Mouse (Mus musculus): Measurements from ENCODE around the gene Kcnmb4. TPM values are rescaled to one million over a fixed set of nuclear protein-coding genes. Genes with fewer than 3 reads are reported as not detected.

Kcnmb4 gene
- polyA plus RNA-seq, 1 experiment from 2014 or later = 6.2 TPM

DNA sequence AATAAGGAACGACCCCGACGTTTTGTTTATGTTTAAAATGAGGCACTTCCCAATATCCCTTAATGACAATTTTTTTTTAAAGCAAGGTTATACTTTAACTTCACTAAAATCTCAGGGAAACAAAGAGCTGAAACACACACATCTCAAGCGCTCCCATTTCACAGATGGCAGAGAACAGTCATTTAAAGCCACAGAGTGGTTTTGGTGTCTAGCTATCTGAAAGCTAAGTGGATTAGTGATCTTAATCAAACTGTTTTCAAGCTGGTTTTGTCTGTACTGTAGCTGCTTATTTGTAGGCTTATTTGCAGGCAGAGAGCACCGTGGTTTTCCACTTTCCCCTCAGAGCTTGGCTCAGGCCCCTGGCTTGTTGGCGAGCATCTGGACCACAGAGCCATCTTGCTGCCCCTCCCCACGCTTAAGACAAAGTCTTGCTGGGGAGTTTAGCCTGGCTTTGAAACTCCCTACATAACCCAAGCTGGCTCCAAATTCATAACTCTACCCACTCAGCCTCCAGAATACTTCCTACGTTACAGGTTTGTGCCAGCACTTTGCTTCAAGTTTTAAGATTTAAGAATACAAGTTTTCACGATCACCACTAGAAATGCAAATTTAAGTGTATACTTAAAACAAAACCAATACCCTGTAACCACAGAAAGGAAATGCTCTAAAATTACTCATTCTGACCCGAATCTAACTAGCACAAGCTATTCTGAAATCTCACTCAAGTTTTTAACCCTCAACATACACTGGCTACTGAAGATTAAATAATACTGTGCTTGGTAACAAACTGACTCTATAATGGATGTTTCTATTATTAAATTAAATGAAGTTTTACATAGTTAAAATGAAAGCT, 13.4 kb upstream of the Kcnmb4 start:
- ATAC-seq (replicated peaks; ENCODE audit: insufficient number of reproducible peaks, low FRiP score, low TSS enrichment) = no peak
- Histone ChIP-seq H3K4me2 (no peak overlapping the region), H3K27me3 (ENCODE audit: control insufficient read depth, insufficient read depth, low read length) (no peaks in the 10 kb centered on the region), H3K4me1 (ENCODE audit: control insufficient read depth, insufficient read depth, low read length) (no peaks in the 10 kb centered on the region), H3K9me3 (replicated peaks; ENCODE audit: control insufficient read depth, low read length) (no peaks in the 10 kb centered on the region), H3K27ac (ENCODE audit: low read depth, low read length) (no peak overlapping the region), H3K36me3 (ENCODE audit: control insufficient read depth, insufficient read depth, low read length) (peaks cover 10% of the 10 kb centered on the region; the same call in 1 of the 2 replicates), H3K9ac (ENCODE audit: low read depth, low read length) (no peak overlapping the region), H3K4me3 (ENCODE audit: low read depth, low read length) (no peak overlapping the region)
- 88% methylated on average over 10 of the region's 10 CpGs for WGBS (ENCODE audit: insufficient replicate concordance)

DNA sequence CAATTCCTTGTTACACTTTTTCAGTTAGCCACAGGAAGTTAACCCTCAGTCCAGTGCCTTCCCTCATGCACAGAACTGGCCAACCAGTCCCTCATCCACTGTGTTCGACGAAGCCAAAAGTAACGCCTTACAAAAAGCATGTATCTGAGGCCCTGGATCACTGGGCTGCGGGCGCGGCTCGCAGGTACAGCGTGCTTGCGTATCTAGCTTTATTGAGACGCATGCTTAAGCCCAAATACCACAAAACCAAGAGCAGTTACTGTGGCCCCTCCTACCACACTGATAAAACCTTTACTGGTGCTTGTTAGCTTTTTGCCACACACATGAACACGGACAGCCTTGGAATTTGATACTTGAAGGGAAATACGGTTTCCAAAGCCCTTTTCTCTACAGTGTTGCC, 8.2 kb upstream of the Kcnmb4 start:
- Histone ChIP-seq H3K27ac (ENCODE audit: low read depth, low read length) (no peak overlapping the region), H3K4me2 (no peak overlapping the region), H3K4me1 (ENCODE audit: control insufficient read depth, insufficient read depth, low read length) (no peaks in the 10 kb centered on the region), H3K27me3 (ENCODE audit: control insufficient read depth, insufficient read depth, low read length) (no peaks in the 10 kb centered on the region), H3K4me3 (ENCODE audit: low read depth, low read length) (no peak overlapping the region), H3K9me3 (replicated peaks; ENCODE audit: control insufficient read depth, low read length) (no peaks in the 10 kb centered on the region), H3K36me3 (ENCODE audit: control insufficient read depth, insufficient read depth, low read length) (peaks cover 10% of the 10 kb centered on the region; the same call in 1 of the 2 replicates), H3K9ac (ENCODE audit: low read depth, low read length) (no peak overlapping the region)
- ATAC-seq (replicated peaks; ENCODE audit: insufficient number of reproducible peaks, low FRiP score, low TSS enrichment) = no peak
- 85% methylated on average over 12 of the region's 12 CpGs for WGBS (ENCODE audit: insufficient replicate concordance)

DNA sequence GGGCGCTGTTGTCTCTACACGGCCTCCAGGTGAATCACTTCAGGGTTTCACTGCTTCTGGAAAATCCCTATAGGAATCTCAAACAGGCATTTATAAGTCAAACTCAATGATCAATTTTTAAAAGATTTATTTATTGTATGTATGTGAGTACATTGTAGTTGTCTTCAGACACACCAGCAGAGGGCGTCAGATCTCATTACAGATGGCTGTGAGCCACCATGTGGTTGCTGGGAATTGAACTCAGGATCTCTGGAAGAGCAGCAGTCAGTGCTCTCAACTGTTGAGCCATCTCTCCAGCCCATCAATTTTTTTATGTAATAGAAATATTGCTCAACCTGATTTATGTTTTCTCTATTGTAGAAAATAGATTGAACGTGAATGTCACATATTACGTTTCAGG, 7.3 kb upstream of the Kcnmb4 start:
- H3K4me1 ChIP-seq (ENCODE audit: control insufficient read depth, insufficient read depth, low read length) = no peaks in the 10 kb centered on the region
- H3K4me2 ChIP-seq = no peak overlapping the region
- peaks cover 6% of the 10 kb centered on the region; the same call in 1 of the 2 replicates for H3K36me3 ChIP-seq (ENCODE audit: control insufficient read depth, insufficient read depth, low read length)
- H3K4me3 ChIP-seq (ENCODE audit: low read depth, low read length) = no peak overlapping the region
- no peak for ATAC-seq (replicated peaks; ENCODE audit: insufficient number of reproducible peaks, low FRiP score, low TSS enrichment)
- H3K9ac ChIP-seq (ENCODE audit: low read depth, low read length) = no peak overlapping the region
- H3K9me3 ChIP-seq (replicated peaks; ENCODE audit: control insufficient read depth, low read length) = no peaks in the 10 kb centered on the region
- H3K27ac ChIP-seq (ENCODE audit: low read depth, low read length) = no peak overlapping the region
- WGBS (ENCODE audit: insufficient replicate concordance) = 89% methylated on average over 5 of the region's 5 CpGs
- H3K27me3 ChIP-seq (ENCODE audit: control insufficient read depth, insufficient read depth, low read length) = no peaks in the 10 kb centered on the region

DNA sequence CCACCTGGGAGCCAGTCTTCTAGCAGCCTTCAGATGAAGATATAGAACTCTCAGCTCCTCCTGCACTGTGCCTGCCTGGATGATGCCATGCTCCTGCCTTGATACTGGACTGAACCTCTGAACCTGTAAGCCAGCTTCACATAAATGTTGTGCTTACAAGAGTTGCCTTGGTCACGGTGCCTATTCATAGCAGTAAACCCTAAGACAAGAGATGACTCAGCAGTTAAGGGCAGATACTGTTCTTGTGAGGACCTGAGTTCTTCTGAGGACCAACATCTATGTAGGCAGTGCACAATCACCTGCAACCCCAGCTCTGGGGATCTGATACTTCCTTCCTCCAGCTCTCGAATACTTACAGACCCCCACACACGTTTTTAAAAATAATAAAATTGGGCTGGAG, 2.9 kb upstream of the Kcnmb4 start:
- H3K4me1 ChIP-seq (ENCODE audit: control insufficient read depth, insufficient read depth, low read length) = peaks cover 7% of the 10 kb centered on the region; the same call in 1 of the 2 replicates

DNA sequence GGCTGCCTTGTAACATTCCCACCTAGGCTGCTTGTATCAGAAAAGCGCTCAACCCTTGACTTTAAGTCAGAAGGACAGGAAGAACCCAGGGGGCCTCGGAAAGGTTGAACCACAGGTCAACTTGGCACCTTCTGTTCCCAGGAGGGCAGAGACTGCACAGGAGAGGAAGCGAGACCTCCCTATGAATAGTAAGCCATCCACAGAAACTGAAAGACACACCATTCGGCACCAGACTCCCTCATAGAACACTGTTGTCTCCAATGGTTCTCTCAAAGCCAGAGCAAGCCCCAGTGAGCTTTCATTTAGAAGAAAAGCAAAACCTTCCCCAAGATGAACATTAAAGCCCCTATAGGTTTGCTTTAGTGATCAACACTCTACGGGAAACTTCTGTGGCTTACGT, 2.0 kb upstream of the Kcnmb4 start:
- Histone ChIP-seq H3K4me1 (ENCODE audit: control insufficient read depth, insufficient read depth, low read length) (peaks cover 7% of the 10 kb centered on the region; the same call in 1 of the 2 replicates), H3K36me3 (ENCODE audit: control insufficient read depth, insufficient read depth, low read length) (no peaks in the 10 kb centered on the region), H3K4me3 (ENCODE audit: low read depth, low read length) (no peak overlapping the region), H3K27me3 (ENCODE audit: control insufficient read depth, insufficient read depth, low read length) (0 out of 2 replicates have a peak, but pooled peaks cover 2% of the 10 kb centered on the region), H3K9ac (ENCODE audit: low read depth, low read length) (no peak overlapping the region), H3K27ac (ENCODE audit: low read depth, low read length) (no peak overlapping the region), H3K9me3 (replicated peaks; ENCODE audit: control insufficient read depth, low read length) (no peaks in the 10 kb centered on the region), H3K4me2 (no peak overlapping the region)
- WGBS (ENCODE audit: insufficient replicate concordance) = 61% methylated on average over 6 of the region's 6 CpGs
- ATAC-seq (replicated peaks; ENCODE audit: insufficient number of reproducible peaks, low FRiP score, low TSS enrichment) = no peak

More for the DNA sequence above, 2.9 kb upstream of the Kcnmb4 start:
- Histone ChIP-seq H3K4me2 (no peak overlapping the region), H3K27ac (ENCODE audit: low read depth, low read length) (no peak overlapping the region), H3K9me3 (replicated peaks; ENCODE audit: control insufficient read depth, low read length) (no peaks in the 10 kb centered on the region), H3K27me3 (ENCODE audit: control insufficient read depth, insufficient read depth, low read length) (0 out of 2 replicates have a peak, but pooled peaks cover 2% of the 10 kb centered on the region), H3K36me3 (ENCODE audit: control insufficient read depth, insufficient read depth, low read length) (no peaks in the 10 kb centered on the region), H3K4me3 (ENCODE audit: low read depth, low read length) (no peak overlapping the region), H3K9ac (ENCODE audit: low read depth, low read length) (no peak overlapping the region)
- ATAC-seq (replicated peaks; ENCODE audit: insufficient number of reproducible peaks, low FRiP score, low TSS enrichment) = no peak
- 84% methylated on average over 3 of the region's 3 CpGs for WGBS (ENCODE audit: insufficient replicate concordance)

DNA sequence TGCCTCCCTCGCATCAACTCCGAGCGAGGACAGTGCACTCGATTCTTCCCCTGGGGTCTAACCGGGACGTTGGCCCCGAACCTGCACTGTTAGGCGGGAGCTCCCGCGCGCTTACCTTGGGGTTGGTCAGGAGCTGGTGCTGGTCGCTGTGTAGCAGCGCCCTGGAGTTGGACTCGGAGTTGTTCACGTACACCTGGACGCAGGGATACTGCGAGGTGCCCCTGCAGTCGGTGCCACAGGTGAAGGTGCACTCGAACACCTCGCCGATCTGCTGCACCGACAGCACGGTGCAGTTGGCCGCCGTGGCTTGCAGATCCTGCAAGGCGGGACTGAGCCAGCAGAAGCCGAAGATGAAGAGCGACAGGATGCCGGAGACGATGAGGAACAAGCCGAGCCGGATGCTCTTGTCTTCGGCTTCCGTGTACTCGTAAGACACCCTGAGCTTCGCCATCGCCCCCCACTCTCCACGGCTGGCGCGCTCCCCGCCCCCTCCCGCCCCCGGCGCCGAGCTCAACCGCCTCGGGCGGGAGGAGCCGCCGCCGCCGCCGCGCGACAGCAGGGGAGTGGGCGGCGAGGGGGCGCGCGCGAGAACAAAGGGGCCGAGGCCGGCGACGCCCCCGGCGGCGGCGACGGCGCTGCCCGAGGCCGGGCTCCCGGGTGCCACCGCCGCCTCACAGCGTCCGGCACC, 463 bp downstream of the Kcnmb4 start:
- under 1% methylated on average over 51 of the region's 78 CpGs for WGBS (ENCODE audit: insufficient replicate concordance)
- Histone ChIP-seq H3K36me3 (ENCODE audit: control insufficient read depth, insufficient read depth, low read length) (no peaks in the 10 kb centered on the region), H3K27me3 (ENCODE audit: control insufficient read depth, insufficient read depth, low read length) (0 out of 2 replicates have a peak, but pooled peaks cover 2% of the 10 kb centered on the region), H3K27ac (ENCODE audit: low read depth, low read length) (peak overlapping the region; percentile 29; the same call in 1 of the 2 replicates), H3K4me1 (ENCODE audit: control insufficient read depth, insufficient read depth, low read length) (peaks cover 7% of the 10 kb centered on the region; the same call in 1 of the 2 replicates), H3K9ac (ENCODE audit: low read depth, low read length) (peak overlapping the region; percentile 80), H3K4me3 (ENCODE audit: low read depth, low read length) (peak overlapping the region; percentile 72), H3K4me2 (peak overlapping the region; percentile 98), H3K9me3 (replicated peaks; ENCODE audit: control insufficient read depth, low read length) (no peaks in the 10 kb centered on the region)
- ATAC-seq (replicated peaks; ENCODE audit: insufficient number of reproducible peaks, low FRiP score, low TSS enrichment) = peak; percentile 45

DNA sequence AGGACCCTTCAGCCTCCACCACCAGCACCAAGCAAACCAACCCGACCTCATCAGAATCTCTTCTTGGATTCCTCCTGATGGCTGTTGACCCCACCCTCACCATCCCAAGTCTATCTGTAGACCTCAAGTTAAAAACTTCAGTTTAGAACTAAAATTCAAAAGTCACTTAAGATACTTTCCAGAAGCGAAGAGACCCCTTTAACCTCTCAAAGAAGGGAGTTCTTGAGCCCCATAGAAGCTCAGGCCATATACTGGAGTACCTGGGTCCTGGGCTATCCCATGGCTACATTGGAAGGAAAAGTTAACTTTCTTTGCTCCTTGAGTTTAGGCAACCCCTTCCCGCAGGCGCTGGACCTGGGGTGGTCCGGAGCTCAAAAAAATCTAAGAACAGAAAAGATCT, 1.1 kb downstream of the Kcnmb4 start:
- no peaks in the 10 kb centered on the region for H3K9me3 ChIP-seq (replicated peaks; ENCODE audit: control insufficient read depth, low read length)
- H3K9ac ChIP-seq (ENCODE audit: low read depth, low read length) = peak overlapping the region; percentile 80
- no peaks in the 10 kb centered on the region for H3K36me3 ChIP-seq (ENCODE audit: control insufficient read depth, insufficient read depth, low read length)
- peaks cover 7% of the 10 kb centered on the region; the same call in 1 of the 2 replicates for H3K4me1 ChIP-seq (ENCODE audit: control insufficient read depth, insufficient read depth, low read length)
- H3K27me3 ChIP-seq (ENCODE audit: control insufficient read depth, insufficient read depth, low read length) = 0 out of 2 replicates have a peak, but pooled peaks cover 2% of the 10 kb centered on the region
- no peak for ATAC-seq (replicated peaks; ENCODE audit: insufficient number of reproducible peaks, low FRiP score, low TSS enrichment)
- no peak overlapping the region for H3K27ac ChIP-seq (ENCODE audit: low read depth, low read length)
- H3K4me2 ChIP-seq = peak overlapping the region; percentile 98
- WGBS (ENCODE audit: insufficient replicate concordance) = 8% methylated on average over 5 of the region's 5 CpGs
- peak overlapping the region; percentile 72 for H3K4me3 ChIP-seq (ENCODE audit: low read depth, low read length)

DNA sequence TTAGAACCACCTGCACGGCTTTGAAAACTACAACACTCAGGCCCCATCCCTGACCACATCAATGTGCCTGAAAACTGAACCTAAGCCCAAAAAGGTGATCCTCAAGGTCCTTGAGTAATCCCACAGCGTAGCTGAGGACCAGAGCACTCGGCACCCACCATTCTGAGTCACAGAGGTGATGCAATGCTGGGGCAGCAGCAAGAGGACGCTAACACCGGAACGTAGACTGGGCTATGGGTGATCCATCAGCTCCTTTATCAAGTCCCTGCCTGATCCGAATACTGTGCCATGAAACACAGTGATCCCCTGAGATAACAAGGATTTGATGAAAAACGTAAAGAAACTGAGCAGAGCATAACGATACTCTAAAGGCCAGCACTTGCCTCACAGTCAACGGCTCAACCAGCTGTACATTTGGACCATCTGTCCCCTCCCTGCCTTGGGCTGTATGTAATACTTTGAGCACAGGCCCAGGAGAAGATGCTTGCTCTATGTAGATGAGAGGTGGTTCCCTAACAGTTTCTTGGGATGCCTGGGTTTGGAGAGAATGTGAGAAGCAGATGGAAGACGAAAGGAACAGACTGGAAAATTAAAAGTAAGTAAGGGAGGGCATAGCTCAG, 3.3 kb downstream of the Kcnmb4 start:
- H3K36me3 ChIP-seq (ENCODE audit: control insufficient read depth, insufficient read depth, low read length) = no peaks in the 10 kb centered on the region
- no peaks in the 10 kb centered on the region for H3K9me3 ChIP-seq (replicated peaks; ENCODE audit: control insufficient read depth, low read length)
- H3K9ac ChIP-seq (ENCODE audit: low read depth, low read length) = no peak overlapping the region
- no peak overlapping the region for H3K27ac ChIP-seq (ENCODE audit: low read depth, low read length)
- peaks cover 7% of the 10 kb centered on the region; the same call in 1 of the 2 replicates for H3K4me1 ChIP-seq (ENCODE audit: control insufficient read depth, insufficient read depth, low read length)
- no peak for ATAC-seq (replicated peaks; ENCODE audit: insufficient number of reproducible peaks, low FRiP score, low TSS enrichment)
- H3K27me3 ChIP-seq (ENCODE audit: control insufficient read depth, insufficient read depth, low read length) = 0 out of 2 replicates have a peak, but pooled peaks cover 2% of the 10 kb centered on the region
- no peak overlapping the region for H3K4me3 ChIP-seq (ENCODE audit: low read depth, low read length)
- no peak overlapping the region for H3K4me2 ChIP-seq
- WGBS (ENCODE audit: insufficient replicate concordance) = 82% methylated on average over 11 of the region's 11 CpGs

Measured in heart, embryonic 11.5 days (tissue).